Comparison of ENCODE assay signal across 20 mouse cellular contexts in the genomic region with DNA sequence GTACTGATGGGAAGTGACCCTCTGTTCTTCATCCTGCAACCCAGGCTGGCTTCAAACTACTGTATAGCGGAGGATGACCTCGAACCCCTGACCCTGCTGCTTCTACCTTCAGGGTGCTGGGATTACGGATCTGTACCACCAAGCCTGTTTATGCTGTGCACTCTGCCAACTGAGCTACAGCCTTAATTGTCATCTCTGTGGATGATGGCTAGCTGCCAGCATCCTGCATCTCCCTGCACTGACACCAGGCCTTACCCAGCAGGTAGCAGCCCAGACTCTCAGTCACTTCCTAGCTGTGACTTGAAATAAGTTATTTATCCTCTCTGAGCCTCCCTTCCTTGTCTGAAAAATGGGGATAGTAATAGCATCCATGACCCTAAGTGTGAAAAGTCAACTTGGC.
DNase-seq lines count a peak whose midpoint lies in the region; ATAC-seq and TF ChIP-seq lines count a peak whose summit lies in the region.
"Had no signal": no experiment of that assay in that cellular context is flagged by ENCODE, and none has a peak within 500 bp of the region (broad histone marks: within the 10 kb centered on the region; RNA-seq: fewer than 3 reads in every experiment).

No protein-coding gene starts in this region.

- H3K9me3 ChIP-seq in hindbrain, postnatal 0 days (ENCODE audit: low read length), result no peaks in the 10 kb centered on the region
- H3K9me3 ChIP-seq in hindbrain, embryonic 11.5 days (ENCODE audit: control insufficient read depth, low read length), result no peaks in the 10 kb centered on the region
- H3K9me3 ChIP-seq in forebrain, embryonic 11.5 days (ENCODE audit: control insufficient read depth, low read length), result no peaks in the 10 kb centered on the region
- H3K9me3 ChIP-seq: embryonic facial prominence, embryonic 13.5 days; forebrain, embryonic 13.5 days; heart, embryonic 13.5 days; hindbrain, embryonic 12.5 days had no signal

- H3K4me2 ChIP-seq in hindbrain, postnatal 0 days (ENCODE audit: low read depth, low read length), result no peak overlapping the region
- H3K4me2 ChIP-seq in hindbrain, embryonic 11.5 days (replicated peaks; ENCODE audit: low read depth, low read length), result no peak overlapping the region
- H3K4me2 ChIP-seq in forebrain, embryonic 11.5 days (ENCODE audit: low read depth, low read length, severe bottlenecking), result no peak overlapping the region
- H3K4me2 ChIP-seq: embryonic facial prominence, embryonic 13.5 days; forebrain, embryonic 13.5 days; heart, embryonic 13.5 days; hindbrain, embryonic 12.5 days had no signal

- TF ChIP-seq CTCF in hindbrain, postnatal 0 days (IDR thresholded peaks at IDR 0.05; ENCODE audit: low read depth), result no peak
- no peak for TF ChIP-seq CTCF in brain, embryonic 14.5 days (IDR thresholded peaks at IDR 0.05; ENCODE audit: borderline replicate concordance, extremely low read depth, insufficient read depth, insufficient read length)

- 71% methylated on average over 3 of the region's 3 CpGs for WGBS in hindbrain, postnatal 0 days
- WGBS in hindbrain, embryonic 11.5 days, result 98% methylated on average over 3 of the region's 3 CpGs
- 93% methylated on average over 3 of the region's 3 CpGs for WGBS in forebrain, embryonic 11.5 days

- H3K27me3 ChIP-seq in hindbrain, postnatal 0 days (ENCODE audit: insufficient read depth, low read length), result no peaks in the 10 kb centered on the region
- peaks cover under 1% of the 10 kb centered on the region; the same call in 1 of the 2 replicates for H3K27me3 ChIP-seq in hindbrain, embryonic 11.5 days (ENCODE audit: control insufficient read depth, insufficient read depth, low read length)
- peaks cover 6% of the 10 kb centered on the region; the same call in 1 of the 2 replicates for H3K27me3 ChIP-seq in forebrain, embryonic 11.5 days (ENCODE audit: control insufficient read depth, insufficient read depth, low read length)

- H3K36me3 ChIP-seq in hindbrain, postnatal 0 days (ENCODE audit: insufficient read depth, low read length), result no peaks in the 10 kb centered on the region
- no peaks in the 10 kb centered on the region for H3K36me3 ChIP-seq in hindbrain, embryonic 11.5 days (ENCODE audit: control insufficient read depth, insufficient read depth, low read length)
- H3K36me3 ChIP-seq in forebrain, embryonic 11.5 days (ENCODE audit: control insufficient read depth, insufficient read depth, low read length), result no peaks in the 10 kb centered on the region
- H3K36me3 ChIP-seq: embryonic facial prominence, embryonic 13.5 days; heart, embryonic 13.5 days; hindbrain, embryonic 12.5 days had no signal

- TF ChIP-seq POLR2A in brain, embryonic 14.5 days (IDR thresholded peaks at IDR 0.05; ENCODE audit: borderline replicate concordance, extremely low read depth, insufficient read depth, insufficient read length, poor library complexity, severe bottlenecking), result no peak

- H3K4me3 ChIP-seq in hindbrain, postnatal 0 days (ENCODE audit: low read length), result no peak overlapping the region
- H3K4me3 ChIP-seq in hindbrain, embryonic 11.5 days (ENCODE audit: low read depth, low read length), result no peak overlapping the region
- no peak overlapping the region for H3K4me3 ChIP-seq in forebrain, embryonic 11.5 days (ENCODE audit: low read depth, low read length)
- H3K4me3 ChIP-seq: embryonic facial prominence, embryonic 13.5 days; forebrain, embryonic 13.5 days; heart, embryonic 13.5 days; hindbrain, embryonic 12.5 days had no signal

- peak; percentile 30 for DNase-seq in hindbrain, postnatal 0 days (ENCODE audit: low spot score)
- DNase-seq in hindbrain, embryonic 11.5 days (ENCODE audit: low spot score), result no peak
- peak; percentile 79 for DNase-seq in brain, adult 2 months (ENCODE audit: low read depth, low spot score)
- DNase-seq in brain, embryonic 14.5 days (ENCODE audit: low read depth), result peak; percentile 62
- peak; percentile 62 to 77 for DNase-seq in cerebellum, postnatal 10 days
- DNase-seq in forebrain, embryonic 11.5 days (ENCODE audit: low spot score), result no peak
- DNase-seq in lung, postnatal 4 days, result no peak
- DNase-seq in layer of hippocampus, adult 9-10 months (ENCODE audit: low spot score), result no peak
- DNase-seq: adrenal gland, adult 2 months; adrenal gland, postnatal 25 days; forebrain, postnatal 0 days; gastrocnemius, postnatal 36 days; heart, adult 11 months; heart, postnatal 36 days; kidney, adult 11 months had no signal

- ATAC-seq in hindbrain, postnatal 0 days, result no peak
- no peak for ATAC-seq in hindbrain, embryonic 11.5 days (ENCODE audit: low FRiP score)
- ATAC-seq in forebrain, embryonic 11.5 days (replicated peaks; ENCODE audit: low FRiP score), result no peak
- ATAC-seq: forebrain, embryonic 13.5 days; forebrain, postnatal 0 days; hindbrain, embryonic 16.5 days had no signal

- no peak overlapping the region for H3K9ac ChIP-seq in hindbrain, postnatal 0 days (replicated peaks; ENCODE audit: low read length)
- H3K9ac ChIP-seq in hindbrain, embryonic 11.5 days (ENCODE audit: low read depth, low read length), result no peak overlapping the region
- H3K9ac ChIP-seq in forebrain, embryonic 11.5 days (ENCODE audit: low read length), result no peak overlapping the region
- H3K9ac ChIP-seq: embryonic facial prominence, embryonic 13.5 days; forebrain, embryonic 13.5 days; forebrain, postnatal 0 days; heart, embryonic 13.5 days; hindbrain, embryonic 12.5 days had no signal

- no peak overlapping the region for H3K27ac ChIP-seq in hindbrain, postnatal 0 days
- no peak overlapping the region for H3K27ac ChIP-seq in hindbrain, embryonic 11.5 days (ENCODE audit: low read depth, low read length)
- no peak overlapping the region for H3K27ac ChIP-seq in forebrain, embryonic 11.5 days (ENCODE audit: low read depth, low read length)
- H3K27ac ChIP-seq: embryonic facial prominence, embryonic 13.5 days; forebrain, embryonic 13.5 days; heart, embryonic 13.5 days; hindbrain, embryonic 12.5 days had no signal

- peaks cover 19% of the 10 kb centered on the region for H3K4me1 ChIP-seq in hindbrain, postnatal 0 days (ENCODE audit: insufficient read depth, low read length)
- H3K4me1 ChIP-seq in hindbrain, embryonic 11.5 days (replicated peaks; ENCODE audit: control insufficient read depth, insufficient read depth, low read length), result no peaks in the 10 kb centered on the region
- peaks cover 1% of the 10 kb centered on the region; the same call in 1 of the 2 replicates for H3K4me1 ChIP-seq in forebrain, embryonic 11.5 days (replicated peaks; ENCODE audit: control insufficient read depth, insufficient read depth, low read length)

Comparison
In these comparisons a context has a peak if more than half of its experiments do, and no peak if none do; other contexts are left out.
1. DNase-seq: peak in hindbrain, postnatal 0 days (single experiment), brain, adult 2 months (single experiment), brain, embryonic 14.5 days (single experiment) and cerebellum, postnatal 10 days (2 of 2); none in hindbrain, embryonic 11.5 days (single experiment), forebrain, embryonic 11.5 days (single experiment), lung, postnatal 4 days (0 of 2) and layer of hippocampus, adult 9-10 months (single experiment).